Mouse (Mus musculus) embryo, embryonic 9.5 days (tissue): Measurements from ENCODE around the gene Haus8.
"Not testable (repeated sequence)": the region's sequence is repeated elsewhere in the genome, so short reads cannot be mapped to it uniquely, and the experiment has no call there.

Experiments
- DNase-seq: peaks from one replicate; pipeline ENCODE4 v3.0.0-alpha.2; 2017; ENCODE audit errors: extremely low spot score

Gene Haus8

DNA sequence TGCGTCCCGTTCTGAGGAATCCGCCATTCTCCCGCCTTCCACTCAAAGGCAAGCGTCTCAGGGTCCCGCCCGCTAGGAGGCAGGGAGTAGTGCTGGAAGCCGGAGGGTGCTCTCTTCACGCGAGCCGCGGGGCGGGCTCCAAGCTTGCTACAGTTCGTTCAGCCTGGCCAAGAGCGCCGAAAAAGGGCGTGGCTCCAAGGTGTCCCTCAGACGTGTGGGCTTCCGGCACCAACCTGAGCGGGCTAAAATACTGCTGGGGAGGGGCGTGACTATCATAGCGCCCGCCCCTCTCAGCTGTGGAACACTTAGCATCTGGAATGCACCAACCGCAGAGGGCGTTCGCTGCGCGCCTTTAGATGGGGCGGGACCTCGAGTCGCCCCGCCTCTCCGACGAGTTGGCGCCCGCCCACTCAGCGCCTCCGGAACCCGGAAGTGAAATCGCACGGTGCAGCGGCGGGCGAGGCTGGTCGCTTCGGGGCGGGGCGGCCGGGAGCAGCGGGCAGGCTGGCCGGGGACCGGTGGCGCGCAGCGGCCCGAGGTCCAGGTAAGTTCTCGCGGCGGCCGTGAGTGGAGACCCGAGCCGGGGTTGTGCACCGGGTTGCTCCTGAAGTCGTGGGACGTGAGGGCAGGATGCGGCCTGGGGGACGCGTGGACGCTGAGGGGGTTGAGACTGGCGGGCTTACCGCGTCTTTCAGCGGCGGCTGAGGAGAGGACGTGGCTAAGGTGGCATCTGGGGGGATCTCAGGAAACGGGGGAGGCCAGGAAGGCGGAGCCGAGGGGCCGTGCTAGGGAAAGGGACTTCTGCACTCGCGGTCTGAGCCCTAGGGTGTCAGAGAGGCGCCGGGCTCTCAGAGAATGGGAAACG is at the start of gene Haus8, which contains the start of gene Myo9b:
Gene Haus8, minus strand, starts transcription at position 649 of the 865 bp plus-strand sequence.
Gene Myo9b, plus strand, starts transcription at position 429 of the 865 bp plus-strand sequence.
- DNase-seq, result peak; percentile 97

DNA sequence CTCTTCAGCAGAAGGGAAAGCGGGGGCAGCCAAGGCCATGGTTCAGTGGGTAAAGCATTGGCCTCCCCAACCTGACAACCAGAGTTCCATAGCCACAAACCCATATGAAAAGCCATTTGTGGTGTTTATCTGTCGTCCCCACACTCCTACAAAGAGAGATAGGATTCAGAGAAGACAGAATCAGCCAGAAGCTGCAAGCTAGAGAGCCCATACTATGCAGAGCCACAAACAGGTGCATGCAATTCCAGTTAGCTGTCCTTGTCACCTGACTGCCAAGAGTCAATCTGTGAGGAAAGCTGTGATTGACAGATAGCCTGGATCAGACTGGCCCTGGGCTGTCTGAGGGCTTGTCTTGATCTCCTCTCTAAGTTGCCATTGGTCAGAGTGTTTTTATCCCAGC is 47.0 kb upstream of the Haus8 start:
- not testable (repeated sequence) for DNase-seq

- DNase-seq, result not testable (repeated sequence)
These were observed 45.9 kb upstream of the Haus8 start for GRCm38 (mm10) chr8:71318610-71319009.

DNA sequence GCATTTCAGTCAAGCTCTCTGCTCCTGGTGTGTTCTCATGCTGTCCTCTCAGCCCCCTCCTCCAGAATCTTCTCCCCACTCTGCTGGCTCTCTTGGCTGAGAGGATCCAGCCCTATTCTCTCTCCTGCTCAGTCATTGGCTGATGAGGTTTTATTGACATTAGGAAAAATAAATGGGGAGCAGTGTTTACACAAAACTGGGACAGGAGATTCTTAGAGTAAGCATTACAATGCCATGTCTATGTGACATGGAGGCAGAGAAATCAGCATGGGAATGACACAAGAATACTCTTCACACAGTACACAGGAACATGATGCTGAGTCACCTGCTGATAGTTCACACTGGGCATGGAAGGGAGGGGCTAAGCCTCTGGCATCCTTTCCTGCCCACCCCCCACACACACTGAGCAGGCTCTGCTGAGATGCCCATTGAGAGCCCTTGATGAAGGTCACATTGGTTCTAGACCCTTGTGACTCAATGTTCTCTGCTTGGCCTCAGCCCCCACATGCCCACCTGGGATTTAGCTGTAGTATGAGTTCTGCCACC is 43.8 kb upstream of the Haus8 start:
- DNase-seq, result no peak

GRCm38 (mm10) chr8:71315972-71316371 is 43.2 kb upstream of the Haus8 start:
- no peak for DNase-seq

DNA sequence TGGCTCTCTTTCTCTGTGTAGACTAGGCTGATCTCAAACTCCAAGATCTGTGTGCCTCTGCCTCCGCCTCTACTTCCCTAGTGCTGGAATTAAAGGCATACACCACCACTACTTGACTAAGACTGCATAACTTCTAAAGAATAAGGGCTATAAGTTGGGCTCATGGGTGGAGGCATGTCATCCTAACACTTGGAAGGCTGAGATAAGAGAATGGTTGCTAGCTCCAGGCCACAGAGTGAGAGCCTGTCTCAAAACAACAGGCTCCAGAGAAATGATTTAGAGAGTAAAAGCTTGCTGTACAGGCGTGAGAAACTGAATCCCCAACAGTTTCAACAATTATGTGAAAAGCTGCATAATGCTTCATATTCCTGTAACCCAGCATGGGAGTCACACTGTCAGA is 41.2 kb upstream of the Haus8 start:
- no peak for DNase-seq

DNA sequence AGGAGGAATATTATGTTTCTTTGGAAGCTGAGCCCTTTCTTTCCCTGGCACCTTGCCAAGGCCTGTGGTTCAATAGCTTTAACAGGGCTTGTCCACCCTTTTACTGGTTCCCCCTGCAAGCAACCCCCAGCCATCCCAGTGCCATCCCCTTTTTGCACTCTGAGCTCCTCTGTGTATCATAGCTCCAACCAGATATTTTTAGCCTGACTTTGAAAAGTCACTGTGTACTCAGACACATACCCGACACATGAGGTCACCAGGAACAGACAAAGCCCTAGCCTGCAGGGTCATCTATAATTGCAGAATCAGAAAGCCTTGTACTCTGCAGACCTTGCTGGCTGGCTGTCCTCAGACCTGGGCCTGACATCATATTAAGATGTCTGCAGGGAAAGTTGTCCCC is 40.0 kb upstream of the Haus8 start:
- peak; percentile 11 for DNase-seq

DNA sequence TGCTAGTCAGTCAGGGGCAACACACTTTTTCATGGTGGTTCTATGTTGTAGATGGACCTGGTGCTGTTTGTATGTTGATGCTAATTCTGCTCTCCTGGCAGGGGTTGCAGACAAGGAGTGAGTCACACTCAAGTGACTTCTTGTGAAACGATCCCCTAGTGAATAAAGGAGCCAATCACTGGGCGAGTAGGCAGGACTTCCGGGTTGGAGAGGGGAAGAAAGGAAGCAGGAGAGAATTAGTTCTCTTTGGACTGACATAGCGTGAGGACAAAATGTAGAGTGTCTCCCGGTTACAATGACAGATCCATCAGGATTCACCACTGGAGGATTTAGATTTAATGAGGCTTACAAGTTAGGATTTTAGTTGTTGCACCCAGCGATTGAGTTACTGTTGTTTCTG is 37.7 kb upstream of the Haus8 start:
- no peak for DNase-seq

GRCm38 (mm10) chr8:71307913-71308312 is 35.2 kb upstream of the Haus8 start:
- DNase-seq, result no peak

DNA sequence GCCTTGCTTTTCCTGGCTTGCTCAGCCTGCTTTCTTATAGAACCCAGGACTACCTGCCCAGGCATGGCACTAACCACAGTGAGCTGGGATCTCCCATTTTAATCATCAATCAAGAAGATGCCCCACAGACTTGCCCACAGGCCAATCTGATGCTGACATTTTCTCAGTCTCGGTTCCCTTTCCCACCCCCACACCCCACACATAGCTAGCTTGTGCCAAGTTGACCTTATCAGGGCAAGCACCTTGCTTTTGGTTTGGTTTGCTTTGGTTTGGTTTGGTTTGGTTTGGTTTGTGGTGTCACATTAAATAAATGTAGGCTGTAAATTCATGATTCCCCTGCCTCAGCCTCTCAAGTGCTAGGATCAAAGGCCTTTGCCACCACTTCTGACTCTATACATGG is 34.6 kb upstream of the Haus8 start:
- no peak for DNase-seq

- DNase-seq, result no peak
These were observed 33.3 kb upstream of the Haus8 start for GRCm38 (mm10) chr8:71305988-71306387.

GRCm38 (mm10) chr8:71303632-71304031 is 30.9 kb upstream of the Haus8 start:
- no peak for DNase-seq

- DNase-seq, result no peak
These were observed 30.1 kb upstream of the Haus8 start for GRCm38 (mm10) chr8:71302788-71303187.

- no peak for DNase-seq
These were observed 27.0 kb upstream of the Haus8 start for GRCm38 (mm10) chr8:71299716-71300115.

DNA sequence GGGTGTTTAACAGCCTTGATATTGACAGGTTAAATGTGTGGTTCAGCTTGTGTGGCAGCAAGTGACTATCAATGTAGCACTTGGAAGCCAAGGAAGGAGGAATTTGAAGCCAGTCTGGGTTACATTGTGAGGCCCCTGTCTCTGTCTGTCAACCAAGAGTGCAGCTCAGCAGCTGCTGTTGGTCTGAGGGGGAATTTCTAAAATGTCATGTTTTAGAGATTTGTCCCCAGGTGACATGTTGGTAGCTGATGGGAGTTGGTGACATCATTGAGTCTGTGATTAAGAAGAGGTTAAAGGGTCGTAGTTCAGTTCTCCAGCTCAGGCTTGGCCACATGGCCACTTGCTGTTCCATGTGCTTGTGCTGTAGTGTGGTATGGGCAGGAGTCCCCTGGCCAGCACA is 24.7 kb upstream of the Haus8 start:
- DNase-seq, result no peak

GRCm38 (mm10) chr8:71296784-71297183 is 24.1 kb upstream of the Haus8 start:
- no peak for DNase-seq

GRCm38 (mm10) chr8:71296188-71296621 is 23.5 kb upstream of the Haus8 start:
- DNase-seq, result no peak

- DNase-seq, result not testable (repeated sequence)
These were observed 21.2 kb upstream of the Haus8 start for GRCm38 (mm10) chr8:71293930-71294329.

DNA sequence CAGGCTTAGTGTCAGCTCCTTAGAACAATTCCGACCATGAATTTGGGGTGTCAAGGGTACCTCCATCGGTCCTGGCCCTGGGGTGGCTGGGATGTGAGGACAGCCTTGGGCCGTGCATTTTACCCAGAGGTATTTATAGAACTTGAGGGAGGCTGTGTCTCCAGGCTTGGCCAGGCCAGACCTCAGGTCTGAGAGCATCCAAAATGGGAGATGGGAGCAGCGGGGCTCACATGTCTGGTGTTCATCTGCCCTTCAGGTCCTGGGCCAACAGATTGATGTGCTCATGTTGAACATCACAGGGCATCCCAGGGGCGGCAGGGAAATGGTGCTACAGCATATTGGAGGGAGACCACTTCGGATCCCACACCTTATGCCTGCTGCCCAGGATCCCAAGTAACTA is 18.6 kb upstream of the Haus8 start:
- DNase-seq, result no peak

GRCm38 (mm10) chr8:71290911-71291310 is 18.2 kb upstream of the Haus8 start:
- no peak for DNase-seq

DNA sequence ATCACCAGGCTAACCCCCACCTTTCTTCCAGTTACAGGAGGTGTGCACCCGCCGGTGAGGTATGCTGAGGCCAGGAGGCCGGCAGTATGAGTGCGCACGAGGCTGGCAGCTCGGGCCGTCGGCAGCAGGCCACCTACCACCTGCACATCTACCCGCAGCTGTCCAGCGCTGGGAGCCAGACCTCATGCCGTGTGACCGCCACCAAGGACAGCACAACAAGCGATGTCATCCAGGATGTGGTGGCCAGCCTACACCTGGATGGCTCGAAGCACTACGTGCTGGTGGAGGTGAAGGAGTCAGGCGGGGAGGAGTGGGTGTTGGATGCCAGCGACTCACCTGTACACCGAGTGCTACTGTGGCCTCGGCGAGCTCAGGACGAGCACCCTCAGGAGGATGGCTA is 17.5 kb upstream of the Haus8 start:
- DNase-seq, result no peak

- DNase-seq, result no peak
These were observed 16.4 kb upstream of the Haus8 start for GRCm38 (mm10) chr8:71289098-71289497.

DNA sequence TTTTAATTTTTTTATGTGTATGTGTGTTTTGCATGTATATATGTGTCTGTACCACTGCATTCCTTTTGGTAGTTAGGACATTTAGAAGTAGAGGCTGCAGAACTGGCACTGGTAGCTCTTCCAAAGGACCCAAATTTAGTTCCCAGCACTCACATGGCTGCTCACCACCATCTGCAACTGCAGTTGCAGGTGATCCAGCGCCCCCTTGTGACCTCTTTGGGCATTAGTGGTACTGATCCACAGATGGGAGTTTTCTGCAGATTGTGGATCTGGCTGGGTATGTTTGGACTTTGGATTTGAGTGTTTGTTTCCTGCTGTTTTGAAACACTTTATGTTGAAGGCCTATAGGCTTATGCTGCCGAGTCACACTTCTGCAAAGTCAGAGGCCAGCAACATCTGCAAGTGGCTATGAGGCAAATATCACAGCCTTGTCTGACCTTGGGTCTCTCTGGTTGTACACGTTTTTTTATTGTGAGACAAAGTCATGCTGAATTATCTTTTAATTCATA is 15.8 kb upstream of the Haus8 start:
- DNase-seq, result no peak
